Mouse (Mus musculus) limb, embryonic 11.5 days (tissue): ENCODE results near the gene Cbx4. TPM values are rescaled to one million over a fixed set of nuclear protein-coding genes. Genes with fewer than 3 reads are reported as not detected.

Experiments used
- ATAC-seq: fragments of 200-750 bp; cut with Nextera tagmentation; 2 replicates; pipeline ENCODE4 v1.8.0; 2017; ENCODE audit warnings: low read depth; ENCODE audit not compliant: insufficient number of reproducible peaks, low FRiP score, low TSS enrichment
- DNase-seq: peaks from one replicate; pipeline ENCODE4 v3.0.0-alpha.2; 2015; ENCODE audit warnings: low spot score
- H3K27ac ChIP-seq: fragments of 300-500 bp; sonication (generic); replicated peaks from 2 replicates; pipeline ENCODE4 v1.5.1; 2014; ENCODE audit warnings: low read depth, mild to moderate bottlenecking, low read length
- H3K27me3 ChIP-seq: fragments of 300-500 bp; sonication (generic); 2 replicates; pipeline ENCODE4 v1.6.1; 2014; ENCODE audit warnings: mild to moderate bottlenecking, low read length, mixed read lengths; ENCODE audit not compliant: control insufficient read depth, insufficient read depth
- H3K36me3 ChIP-seq: fragments of 300-500 bp; sonication (generic); 2 replicates; pipeline ENCODE4 v1.6.1; 2014; ENCODE audit warnings: mild to moderate bottlenecking, low read length, moderate library complexity, mixed read lengths; ENCODE audit not compliant: control insufficient read depth, insufficient read depth
- H3K4me1 ChIP-seq: fragments of 300-500 bp; sonication (generic); 2 replicates; pipeline ENCODE4 v1.6.1; 2014; ENCODE audit warnings: low read length, mixed read lengths; ENCODE audit not compliant: control insufficient read depth, insufficient read depth
- H3K4me2 ChIP-seq: fragments of 300-500 bp; sonication (generic); 2 replicates; pipeline ENCODE4 v1.6.1; 2014; ENCODE audit warnings: low read depth, mild to moderate bottlenecking, moderate library complexity; ENCODE audit not compliant: severe bottlenecking
- H3K4me3 ChIP-seq: fragments of 300-500 bp; sonication (generic); 2 replicates; pipeline ENCODE4 v1.5.1; 2014; ENCODE audit warnings: low read depth, low read length
- H3K9ac ChIP-seq: fragments of 300-500 bp; sonication (generic); 2 replicates; pipeline ENCODE4 v1.6.1; 2014; ENCODE audit warnings: mild to moderate bottlenecking, low read length
- H3K9me3 ChIP-seq: fragments of 300-500 bp; sonication (generic); 2 replicates; pipeline ENCODE4 v1.6.1; 2016; ENCODE audit warnings: low read length; ENCODE audit not compliant: control insufficient read depth
- WGBS: fragments of 180-500 bp; shearing (Covaris S2); extraction: QIAGEN DNeasy Blood & Tissue Kit; methylation state at CpG from one replicate; pipeline ENCODE4 v1.1.7; 2014; 5-methylcytosine and 5-hydroxymethylcytosine counted together
- polyA plus RNA-seq: library from polyadenylated mRNA; unstranded; fragments of >200 nt; fragmentation: Nextera tagmentation; extraction: Ambion mirVana; gene quantifications from 2 replicates; pipeline ENCODE4 v1.2.1, GENCODE M21; 2014

Cbx4 gene
- polyA plus RNA-seq, 1 experiment from 2014 or later = 5.8 TPM

DNA sequence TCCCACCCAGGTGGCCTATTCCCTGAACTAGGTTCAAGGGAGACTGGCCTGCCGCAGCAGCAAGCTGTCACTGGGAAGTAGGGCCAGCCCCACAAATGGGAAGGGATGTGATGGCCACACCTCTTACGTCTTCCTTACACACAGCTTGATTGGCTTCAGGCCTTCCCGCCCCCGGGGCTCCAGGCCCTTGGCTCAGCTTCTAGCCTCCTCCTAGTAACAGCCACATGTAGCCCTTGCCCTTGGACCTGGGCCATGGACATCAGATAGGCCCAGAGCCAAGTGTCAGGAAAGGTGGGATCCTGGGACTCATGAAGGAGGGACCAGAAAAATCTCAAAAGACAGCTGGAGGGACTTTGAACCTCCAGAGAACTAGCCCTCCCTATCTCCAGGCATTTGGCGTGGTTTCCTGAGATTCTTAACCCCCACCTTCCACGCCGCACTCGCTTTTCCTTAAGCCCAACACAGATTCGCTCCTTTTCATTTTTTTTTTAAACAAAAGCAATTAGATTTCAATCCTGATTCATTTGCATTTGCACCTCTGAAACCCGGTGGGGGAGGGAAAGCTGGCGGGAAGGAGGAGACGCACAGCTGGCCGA lies 33.3 kb downstream of the Cbx4 start:
- H3K36me3 ChIP-seq = no peaks in the 10 kb centered on the region
- H3K4me2 ChIP-seq = peak overlapping the region; percentile 57
- H3K27me3 ChIP-seq = peaks cover 80% of the 10 kb centered on the region
- WGBS = under 1% methylated on average over 13 of the region's 13 CpGs
- H3K4me1 ChIP-seq = peaks cover 26% of the 10 kb centered on the region
- peak overlapping the region; percentile 24 for H3K4me3 ChIP-seq
- DNase-seq (peak; percentile 78), ATAC-seq (0 out of 2 replicates have a peak, but pooled peaks have one; percentile 35)
- H3K9ac ChIP-seq = peak overlapping the region; percentile 47
- no peaks in the 10 kb centered on the region for H3K9me3 ChIP-seq
- peak overlapping the region; percentile 68 for H3K27ac ChIP-seq

DNA sequence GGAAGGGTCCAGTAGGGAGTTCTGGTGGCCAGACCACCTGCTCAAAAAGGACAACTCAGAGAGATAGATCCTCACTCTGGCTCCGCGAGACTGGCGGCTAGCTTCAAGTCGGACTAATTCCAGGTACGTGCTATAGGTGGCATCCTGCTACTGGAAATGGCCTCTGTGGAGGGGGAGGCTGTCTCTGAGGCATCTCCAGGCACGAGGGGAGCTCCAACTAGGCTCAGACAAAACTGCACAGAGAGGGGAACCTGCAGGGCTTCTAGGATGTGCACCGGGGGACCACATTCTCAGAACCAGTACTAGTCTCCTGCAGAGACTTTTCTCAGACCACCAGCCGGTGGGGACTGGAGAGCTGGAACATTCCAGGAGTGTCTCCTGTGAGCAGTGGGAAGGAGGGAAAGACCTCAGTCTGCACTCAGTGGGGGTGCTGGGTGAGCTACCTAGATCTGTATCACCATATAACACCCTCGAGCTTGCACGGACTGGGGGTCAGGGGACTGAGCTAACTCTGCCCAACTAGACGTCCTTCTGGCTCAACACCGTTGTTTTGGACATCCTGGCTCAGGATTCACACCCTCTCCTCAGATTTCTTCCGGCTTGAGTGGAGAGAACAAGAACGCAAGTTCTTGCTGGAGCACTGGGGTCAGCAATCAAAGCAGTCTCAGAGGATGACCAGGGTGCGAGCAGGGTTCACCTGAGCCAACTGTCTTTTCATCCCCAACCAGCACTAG lies 33.9 kb downstream of the Cbx4 start:
- Histone ChIP-seq H3K36me3 (no peaks in the 10 kb centered on the region), H3K9ac (no peak overlapping the region; the same call in 1 of the 2 replicates), H3K9me3 (no peaks in the 10 kb centered on the region), H3K27me3 (peaks cover 81% of the 10 kb centered on the region), H3K4me1 (peaks cover 26% of the 10 kb centered on the region), H3K4me2 (peak overlapping the region; percentile 57; the same call in 1 of the 2 replicates), H3K4me3 (no peak overlapping the region), H3K27ac (no peak overlapping the region; the same call in 1 of the 2 replicates)
- no peak for ATAC-seq
- 2% methylated on average over 15 of the region's 15 CpGs for WGBS
- DNase-seq = peak; percentile 61

DNA sequence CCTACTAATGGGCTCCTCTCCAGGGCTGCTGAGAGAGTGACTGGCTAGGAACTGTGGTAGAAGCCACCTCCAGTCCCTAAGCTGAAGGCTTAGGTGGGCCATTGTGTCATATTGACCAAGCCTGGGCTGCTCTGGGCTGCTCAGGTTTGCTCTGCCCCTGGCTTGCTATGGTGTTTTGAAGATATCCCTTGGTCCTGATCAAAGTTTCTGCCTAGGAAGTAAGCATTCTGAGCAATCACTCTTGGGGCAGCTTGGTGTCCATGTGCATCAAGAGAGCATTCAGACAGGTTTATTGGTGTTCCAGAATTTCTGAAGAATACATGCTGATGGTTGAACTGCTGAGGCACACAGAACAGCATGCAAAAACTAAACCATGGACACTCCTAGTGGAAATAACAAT lies 34.6 kb downstream of the Cbx4 start:
- H3K27ac ChIP-seq = no peak overlapping the region
- no peaks in the 10 kb centered on the region for H3K9me3 ChIP-seq
- H3K27me3 ChIP-seq = peaks cover 84% of the 10 kb centered on the region
- H3K4me2 ChIP-seq = no peak overlapping the region
- no peak overlapping the region for H3K9ac ChIP-seq
- peaks cover 31% of the 10 kb centered on the region for H3K4me1 ChIP-seq
- ATAC-seq (no peak), DNase-seq (no peak)
- H3K4me3 ChIP-seq = no peak overlapping the region
- no peaks in the 10 kb centered on the region for H3K36me3 ChIP-seq

DNA sequence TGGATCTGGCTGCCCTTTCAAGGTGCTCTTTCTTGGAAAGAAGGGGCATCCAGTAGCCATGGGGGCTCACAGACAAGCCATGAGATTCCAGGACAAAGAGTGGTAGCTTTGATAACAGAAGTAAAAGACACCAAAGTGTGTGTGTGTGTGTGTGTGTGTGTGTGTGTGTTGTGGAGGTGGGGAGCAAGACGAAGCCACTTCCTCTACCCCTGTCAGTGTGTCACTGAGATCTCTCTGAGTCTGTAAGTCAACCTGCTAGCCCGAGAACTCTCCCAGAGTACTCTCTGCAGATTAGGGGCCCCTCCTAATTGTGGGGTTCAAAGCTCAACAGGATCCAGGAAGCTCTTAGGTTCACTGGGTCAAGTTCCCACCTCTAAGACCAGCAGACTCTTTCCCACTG lies 35.7 kb downstream of the Cbx4 start:
- DNase-seq (no peak), ATAC-seq (no peak)
- 3% methylated on average over 2 of the region's 2 CpGs for WGBS
- H3K4me3 ChIP-seq = no peak overlapping the region
- no peak overlapping the region for H3K4me2 ChIP-seq
- no peaks in the 10 kb centered on the region for H3K9me3 ChIP-seq
- no peaks in the 10 kb centered on the region for H3K36me3 ChIP-seq
- peaks cover 31% of the 10 kb centered on the region for H3K4me1 ChIP-seq
- peaks cover 88% of the 10 kb centered on the region for H3K27me3 ChIP-seq
- no peak overlapping the region for H3K9ac ChIP-seq
- no peak overlapping the region for H3K27ac ChIP-seq

DNA sequence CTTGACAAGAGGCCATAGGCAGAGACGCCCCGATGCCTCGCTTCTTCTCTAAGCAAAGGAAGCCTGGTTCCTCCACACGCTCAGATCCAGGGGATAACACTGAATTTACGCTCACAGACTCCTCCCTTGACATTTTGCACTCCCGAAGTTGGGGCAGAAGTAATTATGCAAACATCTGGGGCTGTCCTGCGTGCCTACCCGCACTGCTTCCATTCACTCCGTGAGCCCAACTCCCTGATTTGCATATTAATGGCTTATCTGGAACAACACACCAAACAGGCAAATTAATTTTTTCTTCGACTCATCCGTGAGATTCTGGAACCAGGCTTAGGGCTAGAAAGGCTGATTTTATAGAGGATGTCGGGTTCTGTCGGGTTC lies 37.9 kb downstream of the Cbx4 start:
- H3K27me3 ChIP-seq = peaks cover 78% of the 10 kb centered on the region
- no peaks in the 10 kb centered on the region for H3K9me3 ChIP-seq
- no peak overlapping the region for H3K4me3 ChIP-seq
- no peak overlapping the region for H3K9ac ChIP-seq
- under 1% methylated on average over 13 of the region's 13 CpGs for WGBS
- DNase-seq = no peak
- no peaks in the 10 kb centered on the region for H3K36me3 ChIP-seq
- H3K4me2 ChIP-seq = peak overlapping the region; percentile 77; the same call in 1 of the 2 replicates
- no peak for ATAC-seq
- H3K27ac ChIP-seq = no peak overlapping the region
- peaks cover 44% of the 10 kb centered on the region for H3K4me1 ChIP-seq

DNA sequence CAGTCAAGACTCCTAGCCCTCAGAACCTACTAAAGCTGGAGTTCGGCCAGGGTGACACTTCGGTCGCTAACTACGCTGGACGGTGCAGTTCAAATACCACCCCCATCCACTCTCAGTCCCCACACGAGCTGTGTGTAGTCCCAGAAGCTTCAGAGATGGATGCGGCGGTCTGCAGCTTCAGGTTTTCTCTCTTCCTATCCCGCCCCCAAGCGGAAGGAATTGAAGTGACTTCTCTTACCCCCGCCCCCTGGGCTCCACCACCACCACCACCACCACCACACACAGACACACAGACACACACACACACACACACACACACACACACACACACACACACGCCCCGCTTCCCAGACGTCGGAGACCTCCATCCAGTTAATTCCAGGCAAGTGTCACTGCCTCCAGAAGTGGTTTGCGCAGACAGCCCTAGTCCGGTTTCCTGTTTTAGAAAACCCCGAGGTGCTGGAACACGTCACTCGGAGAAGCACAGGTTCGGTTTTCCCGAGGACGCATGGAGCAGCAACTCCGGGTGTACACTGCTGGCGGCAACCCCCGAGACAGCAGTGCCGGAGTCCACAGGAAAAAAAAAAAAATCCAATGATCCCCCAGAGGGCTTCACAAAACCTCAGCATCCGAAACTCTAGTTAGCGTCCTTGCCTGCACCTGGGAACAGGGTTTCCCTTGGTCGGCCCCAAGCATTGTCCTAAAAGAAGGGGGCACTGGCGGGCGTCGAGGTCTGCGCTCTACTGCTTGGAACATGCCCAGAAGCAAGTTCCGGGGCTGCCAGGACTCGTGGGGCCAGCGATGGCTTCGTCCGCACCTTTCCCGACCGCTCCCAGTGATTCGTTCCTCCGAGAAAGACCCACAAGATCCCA lies 38.5 kb downstream of the Cbx4 start:
- H3K9ac ChIP-seq = no peak overlapping the region
- H3K36me3 ChIP-seq = no peaks in the 10 kb centered on the region
- under 1% methylated on average over 42 of the region's 43 CpGs for WGBS
- H3K27ac ChIP-seq = no peak overlapping the region
- peak overlapping the region; percentile 12; the same call in 1 of the 2 replicates for H3K4me3 ChIP-seq
- ATAC-seq (no peak), DNase-seq (peak; percentile 71)
- peaks cover 76% of the 10 kb centered on the region for H3K27me3 ChIP-seq
- peak overlapping the region; percentile 77 for H3K4me2 ChIP-seq
- peaks cover 40% of the 10 kb centered on the region for H3K4me1 ChIP-seq
- no peaks in the 10 kb centered on the region for H3K9me3 ChIP-seq

DNA sequence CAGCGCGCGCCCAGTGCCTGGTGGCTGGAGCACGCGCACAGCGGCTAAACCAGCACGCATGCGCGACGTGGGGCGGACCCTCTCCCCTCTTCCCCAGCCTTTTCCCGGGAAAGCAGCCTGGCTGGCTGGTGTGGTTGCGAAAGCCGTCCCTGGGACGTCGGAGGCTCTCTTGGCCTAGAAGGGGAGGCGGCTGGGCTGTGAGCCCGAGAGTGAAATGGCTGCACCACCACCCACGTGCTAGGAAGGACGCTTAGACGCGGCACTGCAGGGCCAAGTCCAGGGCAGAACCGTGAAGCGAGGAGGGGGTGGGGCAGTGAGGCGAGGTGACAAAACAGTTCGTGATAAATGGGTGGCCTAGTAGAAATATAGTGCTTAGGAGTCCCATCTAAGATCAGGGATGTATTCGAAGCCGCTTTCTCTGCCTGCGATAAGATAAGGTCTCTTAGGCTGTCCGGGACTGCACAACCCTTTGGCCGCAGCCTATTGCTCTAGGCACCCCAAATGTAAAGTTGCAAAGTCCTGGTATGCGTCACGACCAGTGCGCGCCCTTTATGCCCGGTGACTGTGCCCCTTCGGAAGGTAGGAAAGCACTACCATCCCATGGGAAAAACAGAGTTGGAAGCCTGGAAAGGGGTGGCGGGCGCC lies 39.3 kb downstream of the Cbx4 start:
- Histone ChIP-seq H3K4me1 (peaks cover 43% of the 10 kb centered on the region), H3K27ac (no peak overlapping the region), H3K36me3 (no peaks in the 10 kb centered on the region), H3K9me3 (no peaks in the 10 kb centered on the region), H3K27me3 (peaks cover 69% of the 10 kb centered on the region), H3K9ac (no peak overlapping the region), H3K4me2 (peak overlapping the region; percentile 77), H3K4me3 (peak overlapping the region; percentile 12)
- DNase-seq = peak; percentile 83
- no peak for ATAC-seq
- WGBS = under 1% methylated on average over 39 of the region's 39 CpGs
